Mouse (Mus musculus) forebrain, embryonic 15.5 days (tissue): ENCODE data around the gene Anks4b. TPM values are rescaled to one million over a fixed set of nuclear protein-coding genes. Genes with fewer than 3 reads are reported as not detected.
A peak's percentile ranks its signal among the peaks of the same experiment; 100 is the strongest.

Source experiments
- ATAC-seq: fragments of 200-750 bp; cut with Nextera tagmentation; replicated peaks from 2 replicates; pipeline ENCODE4 v1.8.0; 2017; ENCODE audit warnings: mild to moderate bottlenecking, moderate TSS enrichment, moderate library complexity
- H3K27ac ChIP-seq: fragments of 300-500 bp; sonication (generic); replicated peaks from 2 replicates; pipeline ENCODE4 v1.5.1; 2015; ENCODE audit warnings: mild to moderate bottlenecking, inconsistent platforms
- H3K27me3 ChIP-seq: fragments of 300-500 bp; sonication (generic); 2 replicates; pipeline ENCODE4 v1.6.1; 2015; ENCODE audit warnings: inconsistent platforms
- H3K36me3 ChIP-seq: fragments of 300-500 bp; sonication (generic); 2 replicates; pipeline ENCODE4 v1.6.1; 2015; ENCODE audit warnings: mild to moderate bottlenecking, inconsistent platforms
- H3K4me1 ChIP-seq: fragments of 300-500 bp; sonication (generic); 2 replicates; pipeline ENCODE4 v1.6.1; 2015; ENCODE audit warnings: inconsistent platforms
- H3K4me2 ChIP-seq: fragments of 300-500 bp; sonication (generic); replicated peaks from 2 replicates; pipeline ENCODE4 v1.6.1; 2015; ENCODE audit warnings: mild to moderate bottlenecking, inconsistent platforms
- H3K4me3 ChIP-seq: fragments of 300-500 bp; sonication (generic); 2 replicates; pipeline ENCODE4 v1.5.1; 2015; ENCODE audit warnings: mild to moderate bottlenecking, inconsistent platforms
- H3K9ac ChIP-seq: fragments of 300-500 bp; sonication (generic); replicated peaks from 2 replicates; pipeline ENCODE4 v1.6.1; 2015; ENCODE audit warnings: mild to moderate bottlenecking, inconsistent platforms
- H3K9me3 ChIP-seq: fragments of 300-500 bp; sonication (generic); 2 replicates; pipeline ENCODE4 v1.6.1; 2016; ENCODE audit warnings: inconsistent platforms
- WGBS: fragments of 180-500 bp; shearing (Covaris S2); methylation state at CpG from one replicate; pipeline ENCODE4 v1.1.7; 2015; ENCODE audit warnings: mixed read lengths; 5-methylcytosine and 5-hydroxymethylcytosine counted together
- polyA plus RNA-seq: library from polyadenylated mRNA; unstranded; fragments of >200 nt; fragmentation: Nextera tagmentation; extraction: Ambion mirVana; gene quantifications from 2 replicates; pipeline ENCODE4 v1.2.1, GENCODE M21; 2015

The Anks4b gene
- polyA plus RNA-seq, 1 experiment from 2014 or later, result 0.05 TPM

- H3K27me3 ChIP-seq, result peaks cover 35% of the 10 kb centered on the region
Observed at GRCm38 (mm10) chr7:120163581-120164251, 9.9 kb upstream of the Anks4b start.

GRCm38 (mm10) chr7:120172188-120172700 lies 1.4 kb upstream of the Anks4b start:
- Histone ChIP-seq H3K4me1 (no peaks in the 10 kb centered on the region), H3K4me3 (no peak overlapping the region), H3K9ac (no peak overlapping the region), H3K9me3 (no peaks in the 10 kb centered on the region), H3K4me2 (no peak overlapping the region), H3K27ac (no peak overlapping the region), H3K36me3 (no peaks in the 10 kb centered on the region), H3K27me3 (0 out of 2 replicates have a peak, but pooled peaks cover 2% of the 10 kb centered on the region)
- WGBS, result 89% methylated on average over 1 of the region's 1 CpGs
- ATAC-seq, result no peak

More at GRCm38 (mm10) chr7:120163581-120164251, 9.9 kb upstream of the Anks4b start:
- no peaks in the 10 kb centered on the region for H3K9me3 ChIP-seq
- no peak overlapping the region for H3K4me3 ChIP-seq
- 93% methylated on average over 11 of the region's 11 CpGs for WGBS
- no peaks in the 10 kb centered on the region for H3K4me1 ChIP-seq
- no peak overlapping the region for H3K4me2 ChIP-seq
- H3K9ac ChIP-seq, result no peak overlapping the region
- no peaks in the 10 kb centered on the region for H3K36me3 ChIP-seq
- ATAC-seq, result no peak
- no peak overlapping the region for H3K27ac ChIP-seq

- no peak for ATAC-seq
- WGBS, result 84% methylated on average over 11 of the region's 11 CpGs
- H3K9ac ChIP-seq, result no peak overlapping the region
Observed at GRCm38 (mm10) chr7:120174723-120175504, 1.3 kb downstream of the Anks4b start.

GRCm38 (mm10) chr7:120177611-120178010 lies 4.0 kb downstream of the Anks4b start:
- no peak for ATAC-seq
- H3K9ac ChIP-seq, result no peak overlapping the region
- H3K4me1 ChIP-seq, result peaks cover 8% of the 10 kb centered on the region; the same call in 1 of the 2 replicates
- H3K27me3 ChIP-seq, result 0 out of 2 replicates have a peak, but pooled peaks cover 2% of the 10 kb centered on the region
- H3K27ac ChIP-seq, result no peak overlapping the region
- 80% methylated on average over 3 of the region's 3 CpGs for WGBS
- no peak overlapping the region for H3K4me2 ChIP-seq
- H3K9me3 ChIP-seq, result no peaks in the 10 kb centered on the region
- no peaks in the 10 kb centered on the region for H3K36me3 ChIP-seq
- H3K4me3 ChIP-seq, result no peak overlapping the region

More at GRCm38 (mm10) chr7:120174723-120175504, 1.3 kb downstream of the Anks4b start:
- no peak overlapping the region for H3K4me2 ChIP-seq
- H3K9me3 ChIP-seq, result no peaks in the 10 kb centered on the region
- peaks cover 5% of the 10 kb centered on the region; the same call in 1 of the 2 replicates for H3K4me1 ChIP-seq
- H3K27ac ChIP-seq, result no peak overlapping the region
- H3K27me3 ChIP-seq, result 0 out of 2 replicates have a peak, but pooled peaks cover 2% of the 10 kb centered on the region
- no peak overlapping the region for H3K4me3 ChIP-seq
- no peaks in the 10 kb centered on the region for H3K36me3 ChIP-seq

GRCm38 (mm10) chr7:120178935-120179334 lies 5.3 kb downstream of the Anks4b start:
- WGBS, result 5% methylated on average over 2 of the region's 2 CpGs
- Histone ChIP-seq H3K9me3 (no peaks in the 10 kb centered on the region), H3K4me2 (no peak overlapping the region), H3K4me3 (no peak overlapping the region), H3K27me3 (0 out of 2 replicates have a peak, but pooled peaks cover 2% of the 10 kb centered on the region), H3K27ac (no peak overlapping the region), H3K4me1 (peaks cover 8% of the 10 kb centered on the region; the same call in 1 of the 2 replicates), H3K36me3 (no peaks in the 10 kb centered on the region), H3K9ac (no peak overlapping the region)
- no peak for ATAC-seq

GRCm38 (mm10) chr7:120180547-120180946 lies 6.9 kb downstream of the Anks4b start:
- 86% methylated on average over 5 of the region's 5 CpGs for WGBS

GRCm38 (mm10) chr7:120181401-120182230 lies 8.0 kb downstream of the Anks4b start:
- Histone ChIP-seq H3K9ac (no peak overlapping the region), H3K9me3 (no peaks in the 10 kb centered on the region), H3K4me3 (no peak overlapping the region), H3K36me3 (no peaks in the 10 kb centered on the region), H3K4me1 (peaks cover 8% of the 10 kb centered on the region; the same call in 1 of the 2 replicates), H3K27ac (0 out of 2 replicates have a peak overlapping the region, but pooled peaks have one; percentile 21), H3K4me2 (no peak overlapping the region), H3K27me3 (no peaks in the 10 kb centered on the region)
- peak; percentile 65; the same call in 1 of the 2 replicates for ATAC-seq
- WGBS, result 85% methylated on average over 4 of the region's 4 CpGs

More at GRCm38 (mm10) chr7:120180547-120180946, 6.9 kb downstream of the Anks4b start:
- H3K27ac ChIP-seq, result no peak overlapping the region
- no peak overlapping the region for H3K9ac ChIP-seq
- ATAC-seq, result no peak
- no peaks in the 10 kb centered on the region for H3K36me3 ChIP-seq
- no peaks in the 10 kb centered on the region for H3K9me3 ChIP-seq
- peaks cover 8% of the 10 kb centered on the region; the same call in 1 of the 2 replicates for H3K4me1 ChIP-seq
- no peak overlapping the region for H3K4me3 ChIP-seq
- H3K4me2 ChIP-seq, result no peak overlapping the region
- H3K27me3 ChIP-seq, result 0 out of 2 replicates have a peak, but pooled peaks cover 2% of the 10 kb centered on the region

GRCm38 (mm10) chr7:120182891-120183290 lies 9.2 kb downstream of the Anks4b start:
- Histone ChIP-seq H3K36me3 (no peaks in the 10 kb centered on the region), H3K9me3 (no peaks in the 10 kb centered on the region), H3K4me2 (no peak overlapping the region), H3K27ac (no peak overlapping the region), H3K4me3 (no peak overlapping the region), H3K9ac (no peak overlapping the region), H3K27me3 (no peaks in the 10 kb centered on the region), H3K4me1 (peaks cover 8% of the 10 kb centered on the region; the same call in 1 of the 2 replicates)
- no peak for ATAC-seq

GRCm38 (mm10) chr7:120188946-120189345 lies 15.3 kb downstream of the Anks4b start:
- Histone ChIP-seq H3K9me3 (no peaks in the 10 kb centered on the region), H3K36me3 (no peaks in the 10 kb centered on the region), H3K4me3 (no peak overlapping the region), H3K4me1 (0 out of 2 replicates have a peak, but pooled peaks cover 7% of the 10 kb centered on the region), H3K27me3 (no peaks in the 10 kb centered on the region), H3K27ac (no peak overlapping the region), H3K4me2 (no peak overlapping the region), H3K9ac (no peak overlapping the region)
- no peak for ATAC-seq
- WGBS, result 85% methylated on average over 5 of the region's 5 CpGs

GRCm38 (mm10) chr7:120189369-120190149 lies 15.9 kb downstream of the Anks4b start:
- no peak overlapping the region for H3K4me2 ChIP-seq
- 0 out of 2 replicates have a peak, but pooled peaks cover 7% of the 10 kb centered on the region for H3K4me1 ChIP-seq
- 69% methylated on average over 8 of the region's 8 CpGs for WGBS

More at GRCm38 (mm10) chr7:120189369-120190149, 15.9 kb downstream of the Anks4b start:
- Histone ChIP-seq H3K27ac (no peak overlapping the region), H3K27me3 (no peaks in the 10 kb centered on the region), H3K9me3 (no peaks in the 10 kb centered on the region), H3K4me3 (no peak overlapping the region), H3K36me3 (no peaks in the 10 kb centered on the region), H3K9ac (no peak overlapping the region)
- ATAC-seq, result no peak
